Mouse (Mus musculus) adrenal gland, postnatal 4 days (tissue): ENCODE results near the gene Ccpg1os. TPM values are rescaled to one million over a fixed set of nuclear protein-coding genes. Genes with fewer than 3 reads are reported as not detected.

Experiments used
- microRNA-seq: library from miRNA; unstranded; fragments of <30 nt; microRNA quantifications from one replicate; pipeline ENCODE4 v1.2.0, GENCODE M21; 2021
- total RNA-seq, 2 experiments: library from RNA; stranded (reverse); gene quantifications; 2 replicates each; pipeline ENCODE4 v1.2.3; 2021

Ccpg1os gene
- total RNA-seq, 2 experiments from 2014 or later, result 14.1 to 15.1 TPM

Small RNAs within 50 kb of the gene (microRNA-seq; reads per million reads assigned to microRNA genes)
- gene Gm27353, result not detected

Other genes with a start within 250 kb of the Ccpg1os start
- gene Prtg, start 178.5 kb downstream of the Ccpg1os start, total RNA-seq, result 1 to 10 TPM; 1.5 to 2.0 TPM
- gene Pygo1, start 59.7 kb downstream of the Ccpg1os start, total RNA-seq, result 1 to 10 TPM; 7.4 to 7.7 TPM
- 1 to 10 TPM; 1.7 to 1.8 TPM for gene Dyx1c1, start 26.6 kb downstream of the Ccpg1os start, total RNA-seq
- not detected for gene Gm44503, start 26.5 kb downstream of the Ccpg1os start, total RNA-seq
- 10 to 100 TPM; 81.5 to 91.7 TPM for gene Ccpg1, start within 50 bp of the Ccpg1os start, total RNA-seq
- gene Pigb, start 55.0 kb upstream of the Ccpg1os start, total RNA-seq, result 10 to 100 TPM; 18.8 to 20.4 TPM
- gene Rab27a, start 59.5 kb upstream of the Ccpg1os start, total RNA-seq, result 10 to 100 TPM; 47.4 to 49.5 TPM
- 1 to 10 TPM; 1.3 to 1.5 TPM for gene Khdc3, start 116.5 kb upstream of the Ccpg1os start, total RNA-seq
- gene Gm20509, start 117.1 kb upstream of the Ccpg1os start, total RNA-seq, result not detected
- gene Rsl24d1, start 128.0 kb upstream of the Ccpg1os start, total RNA-seq, result 10 to 100 TPM; 71.7 to 73.9 TPM